Mouse (Mus musculus) bone marrow, adult 2 months (tissue): ENCODE data around the gene Tmem253.

ENCODE experiments used
- CTCF ChIP-seq: fragments of 200-500 bp; IDR thresholded peaks from 2 replicates; pipeline ENCODE4 v1.5.1; 2011; ENCODE audit warnings: low read length, control low read depth; ENCODE audit not compliant: control insufficient read depth, insufficient read depth
- POLR2A ChIP-seq: fragments of 200-500 bp; IDR thresholded peaks from 2 replicates; pipeline ENCODE4 v1.6.1; 2011; ENCODE audit warnings: low read depth, mild to moderate bottlenecking, control low read depth, low read length, borderline replicate concordance; ENCODE audit not compliant: control insufficient read depth

GRCm38 (mm10) chr14:52009361-52009760 lies 6.1 kb upstream of the Tmem253 start:
- TF ChIP-seq CTCF (no peak), POLR2A (no peak)
